Mouse (Mus musculus) CH12.LX (cell line): ENCODE measurements at regions not wholly inside any gene's neighbourhood (a gene's known extent, or its start where the extent isn't known, plus 50 kb on each side); places are given as distances from the start of the nearest gene placed in this dataset.

Experiments used
- DNase-seq: peaks from one replicate; pipeline ENCODE4 v3.0.0-alpha.2; 2013; ENCODE audit errors: extremely low read depth
- H3K27ac ChIP-seq: 2 replicates; pipeline ENCODE4 v1.5.1; 2012; ENCODE audit warnings: low read depth, mild to moderate bottlenecking, control low read depth, moderate library complexity; ENCODE audit not compliant: insufficient read depth
- H3K27me3 ChIP-seq: replicated peaks from 2 replicates; pipeline ENCODE3; 2012; ENCODE audit warnings: inconsistent platforms
- H3K36me3 ChIP-seq, 2 experiments: replicated peaks in 1 of 2; 2 replicates each; pipeline versions ENCODE3 to v1.6.1; 2012; ENCODE audit warnings: inconsistent platforms in 1 of 2, low read length in 1 of 2, mild to moderate bottlenecking in 1 of 2, mixed read lengths in 1 of 2, moderate library complexity in 1 of 2; ENCODE audit not compliant: control insufficient read depth in 1 of 2, insufficient read depth in 1 of 2
- H3K4me1 ChIP-seq, 2 experiments: 2 replicates each; pipeline ENCODE4 v1.6.1; 2012; ENCODE audit warnings: inconsistent platforms in 1 of 2, moderate library complexity in 1 of 2; ENCODE audit not compliant: insufficient read depth in 2 of 2, control insufficient read depth in 1 of 2
- H3K4me2 ChIP-seq: 2 replicates; pipeline ENCODE4 v1.6.1; 2012; ENCODE audit warnings: low read depth, mild to moderate bottlenecking, control low read depth; ENCODE audit not compliant: poor library complexity, insufficient read depth, severe bottlenecking
- H3K4me3 ChIP-seq, 3 experiments: fragments of 150-350 bp in 1 of 3; sonication (generic) in 1 of 3; replicated peaks in 1 of 3; 2 replicates each; pipeline versions ENCODE3 to v1.5.1; 2011 to 2012; ENCODE audit warnings: low read depth in 2 of 3, low read length in 2 of 3, mild to moderate bottlenecking in 2 of 3, moderate library complexity in 2 of 3, control low read depth in 1 of 3, improper control_type of control experiment in 1 of 3, inconsistent platforms in 1 of 3, mixed read lengths in 1 of 3; ENCODE audit not compliant: poor library complexity in 1 of 3
- H3K79me2 ChIP-seq: replicated peaks from 2 replicates; pipeline ENCODE4 v1.6.1; 2012; ENCODE audit warnings: mild to moderate bottlenecking, moderate library complexity; ENCODE audit not compliant: control insufficient read depth, poor library complexity, insufficient read depth, severe bottlenecking; ENCODE audit errors: extremely low read depth
- H3K9ac ChIP-seq: 2 replicates; pipeline ENCODE4 v1.6.1; 2012; ENCODE audit warnings: low read depth, mild to moderate bottlenecking, control low read depth, moderate library complexity; ENCODE audit not compliant: insufficient read depth
- H3K9me3 ChIP-seq: replicated peaks from 2 replicates; pipeline ENCODE3; 2012; ENCODE audit warnings: low read length, inconsistent platforms, mixed read lengths
- CHD1 ChIP-seq: IDR thresholded peaks from 2 replicates; pipeline ENCODE4 v1.6.1; 2012; ENCODE audit warnings: low read depth, low read length, improper control_type of control experiment, inconsistent platforms
- ELF1 ChIP-seq: IDR thresholded peaks from 2 replicates; pipeline ENCODE4 v1.6.1; 2014; ENCODE audit warnings: low read depth, mild to moderate bottlenecking, inconsistent platforms, low read length, improper control_type of control experiment
- HCFC1 ChIP-seq: IDR thresholded peaks from 2 replicates; pipeline ENCODE4 v1.6.1; 2012; ENCODE audit warnings: low read depth, mild to moderate bottlenecking, inconsistent platforms, low read length, improper control_type of control experiment
- IRF4 ChIP-seq: IDR thresholded peaks from 2 replicates; pipeline ENCODE4 v1.6.1; 2014; ENCODE audit warnings: low read depth, mild to moderate bottlenecking, inconsistent platforms, low read length, improper control_type of control experiment
- JUN ChIP-seq: IDR thresholded peaks from 2 replicates; pipeline ENCODE4 v1.6.1; 2011; ENCODE audit warnings: low read depth, mild to moderate bottlenecking, low read length, improper control_type of control experiment, moderate library complexity; ENCODE audit not compliant: insufficient read depth
- JUND ChIP-seq: conservative IDR thresholded peaks from 2 replicates; pipeline ENCODE4 v1.6.1; 2011; ENCODE audit warnings: low read depth, low read length, improper control_type of control experiment
- KAT2A ChIP-seq: IDR thresholded peaks from 2 replicates; pipeline ENCODE4 v1.6.1; 2012; ENCODE audit warnings: low read length, improper control_type of control experiment, inconsistent platforms; ENCODE audit not compliant: insufficient replicate concordance
- MAX ChIP-seq: IDR thresholded peaks from 2 replicates; pipeline ENCODE4 v1.6.1; 2011; ENCODE audit warnings: low read length, improper control_type of control experiment
- MEF2A ChIP-seq: IDR thresholded peaks from 2 replicates; pipeline ENCODE4 v1.6.1; 2014; ENCODE audit warnings: low read depth, mild to moderate bottlenecking, inconsistent platforms, low read length, improper control_type of control experiment, borderline replicate concordance
- MXI1 ChIP-seq: IDR thresholded peaks from 2 replicates; pipeline ENCODE4 v1.6.1; 2011; ENCODE audit warnings: mild to moderate bottlenecking, low read depth, low read length, improper control_type of control experiment
- POLR2A ChIP-seq: IDR thresholded peaks from 2 replicates; pipeline ENCODE4 v1.6.1; 2011; ENCODE audit warnings: low read depth, mild to moderate bottlenecking, improper control_type of control experiment, low read length
- RCOR1 ChIP-seq: conservative IDR thresholded peaks from 2 replicates; pipeline ENCODE4 v1.6.1; 2012; ENCODE audit warnings: low read depth, mild to moderate bottlenecking, inconsistent platforms, low read length, improper control_type of control experiment
- SIN3A ChIP-seq: IDR thresholded peaks from 2 replicates; pipeline ENCODE4 v1.6.1; 2012; ENCODE audit warnings: low read length, improper control_type of control experiment, inconsistent platforms
- TBP ChIP-seq: conservative IDR thresholded peaks from 2 replicates; pipeline ENCODE4 v1.6.1; 2011; ENCODE audit warnings: low read depth, low read length, improper control_type of control experiment
- TCF12 ChIP-seq: IDR thresholded peaks from 2 replicates; pipeline ENCODE4 v1.6.1; 2014; ENCODE audit warnings: low read depth, mild to moderate bottlenecking, inconsistent platforms, low read length, improper control_type of control experiment
- USF1 ChIP-seq: IDR thresholded peaks from 2 replicates; pipeline ENCODE4 v1.6.1; 2014; ENCODE audit warnings: low read depth, mild to moderate bottlenecking, inconsistent platforms, low read length, improper control_type of control experiment
- USF2 ChIP-seq: conservative IDR thresholded peaks from 2 replicates; pipeline ENCODE4 v1.6.1; 2011; ENCODE audit warnings: low read depth, low read length, improper control_type of control experiment
- ZC3H11A ChIP-seq: IDR thresholded peaks from 2 replicates; pipeline ENCODE4 v1.6.1; 2012; ENCODE audit warnings: low read depth, mild to moderate bottlenecking, inconsistent platforms, low read length, improper control_type of control experiment
- ZMIZ1 ChIP-seq: IDR thresholded peaks from 2 replicates; pipeline ENCODE4 v1.6.1; 2012; ENCODE audit warnings: low read depth, mild to moderate bottlenecking, inconsistent platforms, low read length, improper control_type of control experiment
- ZNF384 ChIP-seq: IDR thresholded peaks from 2 replicates; pipeline ENCODE4 v1.6.1; 2012; ENCODE audit warnings: low read depth, low read length, improper control_type of control experiment, inconsistent platforms
- dilution Hi-C: fragments of 300-500 bp; cut with MboI; formaldehyde crosslinking; loops from 2 replicates; pipeline ENCODE4 v1.14.3; 2020; ENCODE audit warnings: low sequenced_read_pairs; ENCODE audit not compliant: extremely low pct_unique_long_range_greater_than_20kb, extremely low pct_ligation_motif_present
- in situ Hi-C: fragments of 300-500 bp; cut with MboI; formaldehyde crosslinking; loops from 3 replicates; pipeline ENCODE4 v1.14.3; 2019; ENCODE audit warnings: low sequenced_read_pairs, low pct_ligation_motif_present, low pct_unique_long_range_greater_than_20kb, mixed read lengths

GRCm38 (mm10) chr1:42241601-42242220, 453.9 kb upstream of the Pou3f3 start:
- no peak overlapping the region for H3K9ac ChIP-seq
- H3K27ac ChIP-seq = no peak overlapping the region
- H3K4me1 ChIP-seq = no peaks in the 10 kb centered on the region
- TF ChIP-seq TBP (no peak), ZNF384 (no peak), ELF1 (no peak), MAX (no peak), ZC3H11A (no peak), IRF4 (no peak), SIN3A (no peak), USF1 (no peak), USF2 (no peak)
- H3K4me3 ChIP-seq = no peak overlapping the region
- in situ Hi-C loops = no loop called here
- H3K79me2 ChIP-seq = no peaks in the 10 kb centered on the region
- H3K27me3 ChIP-seq = no peaks in the 10 kb centered on the region
- dilution Hi-C loops = no loop called here
- H3K9me3 ChIP-seq = peaks cover 45% of the 10 kb centered on the region
- no peak overlapping the region for H3K4me2 ChIP-seq
- no peaks in the 10 kb centered on the region for H3K36me3 ChIP-seq
- DNase-seq = no peak

GRCm38 (mm10) chr1:42242586-42243457, 452.7 kb upstream of the Pou3f3 start:
- no peak for DNase-seq
- no peak overlapping the region for H3K4me2 ChIP-seq
- dilution Hi-C loops (no loop called here), in situ Hi-C loops (no loop called here)
- H3K9ac ChIP-seq = no peak overlapping the region
- no peaks in the 10 kb centered on the region for H3K79me2 ChIP-seq
- no peak for TF ChIP-seq JUN
- no peak for TF ChIP-seq ZMIZ1
- TF ChIP-seq HCFC1 = no peak
- no peak overlapping the region for H3K4me3 ChIP-seq
- peaks cover 51% of the 10 kb centered on the region for H3K9me3 ChIP-seq
- no peaks in the 10 kb centered on the region for H3K27me3 ChIP-seq
- no peak overlapping the region for H3K27ac ChIP-seq
- no peaks in the 10 kb centered on the region for H3K36me3 ChIP-seq
- H3K4me1 ChIP-seq = no peaks in the 10 kb centered on the region

GRCm38 (mm10) chr1:42243458-42243855, 452.1 kb upstream of the Pou3f3 start:
- no peak overlapping the region for H3K4me3 ChIP-seq
- no peak overlapping the region for H3K27ac ChIP-seq
- H3K36me3 ChIP-seq = no peaks in the 10 kb centered on the region
- in situ Hi-C loops (no loop called here), dilution Hi-C loops (no loop called here)
- DNase-seq = no peak
- H3K27me3 ChIP-seq = no peaks in the 10 kb centered on the region
- H3K4me1 ChIP-seq = no peaks in the 10 kb centered on the region
- H3K4me2 ChIP-seq = no peak overlapping the region
- TF ChIP-seq POLR2A (no peak), IRF4 (no peak), KAT2A (no peak), TCF12 (no peak), RCOR1 (no peak), MXI1 (no peak), ZNF384 (no peak), CHD1 (no peak), JUND (no peak), MEF2A (no peak), ZC3H11A (no peak)
- H3K79me2 ChIP-seq = no peaks in the 10 kb centered on the region
- peaks cover 49% of the 10 kb centered on the region for H3K9me3 ChIP-seq
- no peak overlapping the region for H3K9ac ChIP-seq
